Mouse (Mus musculus) induced T-regulatory cell, adult 2 months (primary cell): ENCODE results near the gene Etv1.
"Not testable (repeated sequence)": the region's sequence is repeated elsewhere in the genome, so short reads cannot be mapped to it uniquely, and the experiment has no call there.

Source experiments
- DNase-seq: peaks from one replicate; pipeline ENCODE4 v3.0.0-alpha.2; 2012; ENCODE audit warnings: low read depth

The Etv1 gene

GRCm38 (mm10) chr12:38818320-38818719 is 39.1 kb downstream of the Etv1 start:
- DNase-seq: no peak

- no peak for DNase-seq
Measured at GRCm38 (mm10) chr12:38820642-38821041, 41.5 kb downstream of the Etv1 start.

DNA sequence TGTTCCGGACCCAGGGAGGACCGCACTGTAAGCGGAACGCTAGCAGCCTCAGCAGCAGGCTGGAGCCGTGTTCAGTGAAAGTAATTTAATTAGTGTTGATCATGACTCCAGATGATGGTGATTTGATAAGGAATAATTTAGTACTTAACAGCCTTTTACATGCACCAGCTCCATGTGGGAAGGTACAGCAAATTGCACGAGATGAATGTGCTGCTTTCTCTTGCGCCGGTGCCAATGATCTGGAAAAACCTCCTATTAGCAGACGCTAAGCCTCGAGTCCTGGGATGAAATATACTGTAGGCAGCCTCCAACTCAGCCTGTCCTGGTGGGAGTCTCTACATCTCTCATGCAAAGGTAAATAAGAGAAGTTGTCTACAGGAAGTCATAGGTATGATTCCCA is 45.2 kb downstream of the Etv1 start:
- no peak for DNase-seq

GRCm38 (mm10) chr12:38832981-38833380 is 53.8 kb downstream of the Etv1 start:
- DNase-seq: no peak

DNA sequence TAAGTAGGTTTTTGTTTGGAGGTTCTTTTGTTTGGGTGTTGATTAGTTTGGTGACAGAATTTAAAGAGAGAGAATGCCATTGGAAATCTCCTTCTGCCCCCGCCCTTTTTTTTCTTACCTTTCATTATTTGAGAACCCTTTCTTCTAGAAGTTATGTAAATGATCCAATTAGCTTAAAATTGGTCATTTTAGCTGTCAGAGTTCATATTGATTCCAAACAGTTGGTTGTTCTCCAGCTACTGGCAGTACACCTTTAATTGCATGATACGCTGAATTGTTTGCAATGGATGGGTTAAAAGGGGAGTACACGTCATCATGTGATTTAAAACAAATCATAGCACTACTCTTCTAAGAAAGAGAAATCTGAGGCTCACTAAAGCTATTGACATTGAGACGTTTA is 55.4 kb downstream of the Etv1 start:
- DNase-seq: no peak

DNA sequence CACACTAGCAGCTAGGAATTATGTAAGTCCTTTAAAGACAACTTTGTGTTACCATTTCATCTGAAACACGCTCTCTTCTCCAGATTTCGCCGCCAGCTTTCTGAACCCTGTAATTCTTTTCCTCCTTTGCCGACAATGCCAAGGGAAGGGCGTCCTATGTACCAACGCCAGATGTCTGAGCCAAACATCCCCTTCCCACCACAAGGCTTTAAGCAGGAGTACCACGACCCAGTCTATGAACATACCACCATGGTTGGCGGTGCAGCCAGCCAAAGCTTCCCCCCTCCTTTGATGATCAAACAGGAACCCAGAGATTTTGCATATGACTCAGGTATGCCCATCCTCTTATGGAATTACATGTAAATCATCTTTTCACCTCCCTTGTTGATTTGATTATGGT is 55.8 kb downstream of the Etv1 start:
- not testable (repeated sequence) for DNase-seq

DNA sequence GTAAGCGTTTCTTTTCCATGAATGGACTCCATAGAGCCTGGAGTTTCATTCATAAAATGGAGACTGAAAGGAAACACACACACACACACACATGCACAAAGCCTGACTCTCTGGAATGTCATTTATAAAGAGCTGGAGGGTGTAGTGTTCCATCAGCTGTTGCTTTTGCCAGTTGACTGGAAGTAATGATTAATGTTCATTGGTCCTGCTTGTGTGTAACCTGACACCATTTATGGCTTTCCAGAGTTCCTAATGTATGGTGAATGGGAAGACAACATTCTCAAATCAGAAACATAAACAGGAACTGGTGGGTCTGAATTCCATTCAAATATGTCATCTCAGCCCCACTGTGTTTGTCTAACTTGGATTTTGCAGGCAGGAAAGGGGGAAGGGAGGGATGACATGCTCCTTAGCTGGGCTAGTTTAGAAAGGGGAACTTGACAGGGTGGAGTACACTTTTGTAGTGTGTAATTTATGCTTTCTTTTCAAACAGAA is 64.7 kb downstream of the Etv1 start:
- DNase-seq: no peak

DNA sequence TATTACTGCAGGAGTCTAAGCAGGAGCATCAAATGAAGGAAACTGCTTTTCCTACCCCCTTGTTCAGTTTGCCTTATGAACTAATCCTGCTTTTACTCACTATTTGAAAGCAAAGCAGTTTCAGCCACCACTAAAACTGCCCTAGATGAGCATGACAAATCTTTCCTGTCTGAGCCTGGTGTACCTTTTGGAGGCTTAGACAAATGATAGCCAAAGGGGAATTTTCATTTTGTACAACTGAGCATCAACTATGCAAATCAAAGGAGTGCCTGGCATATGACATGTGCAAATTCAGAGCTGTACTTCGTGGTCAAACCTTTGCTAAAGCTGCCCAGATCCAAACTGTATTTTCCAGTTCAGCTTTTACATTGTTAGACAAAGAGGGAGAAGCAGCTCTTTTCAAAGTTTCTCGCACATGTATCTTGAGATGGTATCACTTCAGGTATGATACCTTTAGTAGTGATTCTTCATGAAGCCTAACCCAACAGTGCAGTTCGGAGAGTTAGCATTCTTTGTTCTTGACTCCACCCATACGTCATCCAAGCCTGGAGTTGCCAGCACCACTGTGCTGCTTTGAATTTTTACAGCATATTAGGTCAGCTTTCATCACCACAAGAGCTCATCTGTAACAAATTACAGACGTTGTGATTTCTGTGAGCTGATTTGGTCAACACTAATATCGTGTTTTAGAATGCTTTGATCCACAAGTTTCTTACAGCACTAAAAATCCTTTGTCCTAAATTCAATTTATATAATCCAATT is 68.5 kb downstream of the Etv1 start:
- DNase-seq: no peak

DNA sequence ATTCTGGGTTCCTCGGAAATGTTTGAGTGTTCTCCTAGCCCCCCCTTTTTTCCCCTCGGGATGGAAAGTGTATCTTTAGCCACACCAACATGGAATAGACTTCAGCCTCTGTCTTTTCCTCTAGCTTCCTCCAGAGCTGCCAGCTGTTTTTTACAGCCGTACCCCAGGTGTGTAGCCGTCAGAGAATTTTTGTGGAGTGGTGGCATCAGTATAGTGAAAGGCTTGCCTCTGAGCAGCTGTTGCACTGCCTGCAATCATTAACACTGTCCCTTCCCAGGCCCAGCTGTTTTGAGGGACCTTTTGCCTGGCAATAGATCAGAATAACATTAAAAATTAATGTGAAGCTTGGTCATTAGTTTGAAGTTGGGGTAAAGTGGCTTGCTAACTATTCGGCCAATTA is 70.8 kb downstream of the Etv1 start:
- DNase-seq: no peak

DNA sequence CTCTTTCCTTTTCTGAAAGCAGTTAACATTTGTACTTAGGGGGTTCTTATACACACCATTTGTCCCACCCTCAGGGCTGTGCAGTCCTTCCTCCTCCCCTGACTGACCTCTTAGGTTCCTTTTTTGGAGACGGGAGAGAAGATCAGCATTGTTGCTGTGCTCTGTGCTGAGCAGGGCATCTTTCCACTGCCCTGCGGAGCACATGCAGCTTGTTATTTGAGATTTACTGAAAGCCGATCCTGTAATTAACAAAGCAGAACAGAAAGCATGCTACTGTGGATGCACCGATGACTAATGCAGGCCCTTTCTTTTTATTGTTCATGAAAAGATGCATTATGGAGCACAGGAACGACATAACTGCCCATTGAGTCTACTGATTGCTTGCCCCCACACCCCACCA is 75.1 kb downstream of the Etv1 start:
- no peak for DNase-seq

- DNase-seq: no peak
Measured at GRCm38 (mm10) chr12:38854751-38855150, 75.6 kb downstream of the Etv1 start.

DNA sequence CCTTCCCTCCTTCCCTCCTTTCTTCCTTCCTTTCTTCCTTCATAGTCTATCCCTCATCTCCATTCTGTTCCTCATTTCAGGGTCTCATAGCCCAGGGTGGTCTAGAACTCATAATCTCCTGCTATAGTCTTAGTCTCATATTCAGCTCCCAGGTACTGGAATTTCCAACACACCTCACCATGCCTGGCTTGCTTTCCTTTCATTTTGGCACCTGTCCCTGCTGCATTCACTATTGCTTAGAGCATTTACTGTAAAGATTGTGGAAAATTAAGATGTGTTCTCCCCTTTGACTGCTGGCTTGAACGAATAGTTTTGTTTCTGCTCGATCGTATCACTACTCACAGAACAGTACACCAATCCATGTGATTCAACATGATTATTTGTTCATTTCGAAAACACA is 80.5 kb downstream of the Etv1 start:
- DNase-seq: no peak

GRCm38 (mm10) chr12:38860168-38861115 is 81.3 kb downstream of the Etv1 start:
- no peak for DNase-seq

DNA sequence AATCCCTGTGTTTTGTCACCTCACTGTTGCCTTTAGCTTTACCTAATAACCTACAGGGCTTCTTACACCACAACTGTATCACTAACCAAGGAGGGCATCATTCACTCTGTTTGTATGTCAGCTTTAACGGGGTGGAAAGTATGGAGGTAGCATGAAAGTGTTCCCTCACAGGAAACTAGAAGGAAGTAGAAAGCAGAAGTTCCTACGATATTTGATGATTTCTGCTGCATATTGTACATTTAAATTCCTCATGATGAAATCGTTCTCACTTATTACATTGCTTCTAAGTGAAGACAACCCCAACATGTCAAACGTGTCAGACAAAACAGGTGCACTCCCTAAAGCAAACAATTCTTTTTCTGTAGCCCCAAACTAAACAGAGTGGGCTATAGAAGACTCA is 84.2 kb downstream of the Etv1 start:
- no peak for DNase-seq

- DNase-seq: no peak
Measured at GRCm38 (mm10) chr12:38863982-38864828, 85.0 kb downstream of the Etv1 start.

DNA sequence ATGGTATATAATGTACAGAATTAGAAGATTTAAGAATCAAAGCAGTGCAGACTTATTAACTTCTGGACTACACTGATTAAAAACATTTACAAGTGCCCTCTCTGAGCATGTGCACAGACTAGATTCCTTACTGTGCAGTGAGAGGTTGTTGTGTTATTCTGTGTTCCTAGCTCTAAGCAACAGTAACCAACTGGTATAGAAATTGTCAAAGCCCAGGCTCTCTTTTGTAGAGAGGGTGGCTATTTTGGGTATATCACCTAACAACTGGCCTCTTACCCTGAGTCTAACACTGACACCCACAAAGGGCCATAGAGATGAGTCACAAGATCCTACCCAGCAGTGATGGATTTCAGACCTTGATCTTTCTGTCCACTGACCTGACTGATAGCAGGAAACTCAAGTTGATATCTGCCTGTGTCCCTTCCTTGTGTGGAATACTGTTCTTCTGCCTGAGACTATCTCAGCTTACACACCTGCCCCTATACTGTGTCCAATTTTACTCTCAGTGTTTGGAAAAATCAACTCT is 95.4 kb downstream of the Etv1 start:
- DNase-seq: no peak

- no peak for DNase-seq
Measured at GRCm38 (mm10) chr12:38904516-38904915, 125.3 kb downstream of the Etv1 start.

DNA sequence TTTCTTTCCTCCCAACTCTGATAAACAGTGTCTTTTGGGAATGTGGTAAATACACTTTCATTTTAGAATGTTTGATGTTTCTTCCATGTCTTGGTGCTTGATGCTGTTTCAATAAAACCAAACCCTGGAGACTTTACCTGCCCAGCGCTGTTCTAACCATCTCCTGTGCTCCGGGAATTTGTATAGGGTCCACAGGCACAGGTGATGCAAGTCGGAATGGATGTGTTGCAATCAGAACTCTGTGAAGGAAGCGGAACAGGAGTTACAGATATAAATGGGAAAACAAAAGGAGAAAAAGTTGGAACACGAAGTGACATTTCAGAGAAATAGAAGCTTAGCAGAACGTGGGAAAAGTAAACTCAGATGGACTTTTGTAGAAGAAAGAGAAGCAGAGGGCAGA is 127.1 kb downstream of the Etv1 start:
- no peak for DNase-seq

- DNase-seq: no peak
Measured at GRCm38 (mm10) chr12:38906812-38907211, 127.6 kb downstream of the Etv1 start.

GRCm38 (mm10) chr12:38908947-38909346 is 129.8 kb downstream of the Etv1 start:
- no peak for DNase-seq
